Mouse (Mus musculus) lung, embryonic 14.5 days (tissue): Measurements from ENCODE around the gene Bmp5. TPM values are rescaled to one million over a fixed set of nuclear protein-coding genes. Genes with fewer than 3 reads are reported as not detected.

Experiments used
- ATAC-seq: fragments of 200-750 bp; cut with Nextera tagmentation; 2 replicates; pipeline ENCODE4 v1.8.0; 2017; ENCODE audit warnings: mild to moderate bottlenecking, moderate TSS enrichment, moderate library complexity; ENCODE audit not compliant: insufficient read depth
- DNase-seq: peaks from one replicate; pipeline ENCODE4 v3.0.0-alpha.2; 2015
- H3K27ac ChIP-seq: fragments of 300-500 bp; sonication (generic); 2 replicates; pipeline ENCODE4 v1.5.1; 2014; ENCODE audit warnings: low read depth, mild to moderate bottlenecking, moderate library complexity
- H3K27me3 ChIP-seq: fragments of 300-500 bp; sonication (generic); 2 replicates; pipeline ENCODE4 v1.6.1; 2014; ENCODE audit warnings: low read length, control low read depth; ENCODE audit not compliant: insufficient read depth
- H3K36me3 ChIP-seq: fragments of 300-500 bp; sonication (generic); 2 replicates; pipeline ENCODE4 v1.6.1; 2014; ENCODE audit warnings: control low read depth; ENCODE audit not compliant: insufficient read depth
- H3K4me1 ChIP-seq: fragments of 300-500 bp; sonication (generic); 2 replicates; pipeline ENCODE4 v1.6.1; 2014; ENCODE audit warnings: antibody characterized with exemption, control low read depth; ENCODE audit not compliant: insufficient read depth
- H3K4me2 ChIP-seq: fragments of 300-500 bp; sonication (generic); 2 replicates; pipeline ENCODE4 v1.6.1; 2014; ENCODE audit warnings: mild to moderate bottlenecking
- H3K4me3 ChIP-seq: fragments of 300-500 bp; sonication (generic); 2 replicates; pipeline ENCODE4 v1.5.1; 2014; ENCODE audit warnings: low read depth, low read length
- H3K9ac ChIP-seq: fragments of 300-500 bp; sonication (generic); 2 replicates; pipeline ENCODE4 v1.6.1; 2014
- H3K9me3 ChIP-seq: fragments of 300-500 bp; sonication (generic); 2 replicates; pipeline ENCODE4 v1.6.1; 2016; ENCODE audit warnings: low read depth, low read length, control low read depth
- CTCF ChIP-seq: IDR thresholded peaks from 2 replicates; pipeline ENCODE4 v1.5.1; 2016; ENCODE audit warnings: antibody characterized with exemption, low read depth
- WGBS: fragments of 180-500 bp; shearing (Covaris S2); extraction: QIAGEN DNeasy Blood & Tissue Kit; methylation state at CpG from one replicate; pipeline ENCODE4 v1.1.7; 2014; 5-methylcytosine and 5-hydroxymethylcytosine counted together
- polyA plus RNA-seq: library from polyadenylated mRNA; unstranded; fragments of >200 nt; fragmentation: Nextera tagmentation; extraction: Ambion mirVana; gene quantifications from 2 replicates; pipeline ENCODE4 v1.2.1, GENCODE M21; 2014

Gene Bmp5
- polyA plus RNA-seq, result 37.6 and 39.0 TPM in 2 replicates

- H3K4me3 ChIP-seq, result peak within 1 kb of the TSS; percentile 46
- H3K4me2 ChIP-seq, result peak within 1 kb of the TSS; percentile 53
- H3K9me3 ChIP-seq, result no peaks in the 10 kb centered on the region
- TF ChIP-seq CTCF, result no peak
- peak within 1 kb of the TSS; percentile 59 for H3K9ac ChIP-seq
- WGBS, result 10% methylated on average over 7 of the region's 7 CpGs
- DNase-seq (peak; percentile 92), ATAC-seq (peak; percentile 82)
- H3K27me3 ChIP-seq, result no peaks in the 10 kb centered on the region
- H3K4me1 ChIP-seq, result peaks cover 6% of the 10 kb centered on the region; the same call in 1 of the 2 replicates
- H3K36me3 ChIP-seq, result no peaks in the 10 kb centered on the region
- peak within 1 kb of the TSS; percentile 79 for H3K27ac ChIP-seq
These were observed at the start of gene Bmp5 for GRCm38 (mm10) chr9:75775129-75775845. TSS of gene Bmp5 (plus strand) at chr9:75775364.

DNA sequence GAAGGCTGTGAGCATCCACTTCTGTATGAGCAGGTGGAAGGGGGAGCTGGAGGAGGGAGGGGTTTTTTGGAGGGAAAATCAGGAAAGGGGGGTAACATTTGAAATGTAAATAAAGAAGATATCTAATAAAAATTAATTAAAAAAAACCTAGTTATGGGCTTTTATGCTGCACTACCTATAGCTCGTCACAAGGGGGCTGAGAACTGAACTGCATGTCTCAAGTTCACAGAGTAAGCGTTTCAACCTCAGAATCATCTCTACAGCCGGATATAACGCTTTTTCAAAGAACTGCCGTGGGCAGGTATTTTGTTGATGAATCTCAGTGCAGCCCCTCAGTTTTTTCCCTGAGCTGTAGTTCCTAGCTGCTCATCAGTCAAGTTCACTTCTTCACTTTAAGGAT lies 15.1 kb upstream of the Bmp5 start:
- peak; percentile 72 for DNase-seq
- no peaks in the 10 kb centered on the region for H3K27me3 ChIP-seq
- no peaks in the 10 kb centered on the region for H3K36me3 ChIP-seq
- ATAC-seq, result no peak
- no peak overlapping the region for H3K4me3 ChIP-seq
- H3K9me3 ChIP-seq, result no peaks in the 10 kb centered on the region
- 10% methylated on average over 5 of the region's 5 CpGs for WGBS
- no peak overlapping the region for H3K9ac ChIP-seq
- peak overlapping the region; percentile 15; the same call in 1 of the 2 replicates for H3K4me2 ChIP-seq
- no peaks in the 10 kb centered on the region for H3K4me1 ChIP-seq
- TF ChIP-seq CTCF, result peak; percentile 70
- H3K27ac ChIP-seq, result no peak overlapping the region

DNA sequence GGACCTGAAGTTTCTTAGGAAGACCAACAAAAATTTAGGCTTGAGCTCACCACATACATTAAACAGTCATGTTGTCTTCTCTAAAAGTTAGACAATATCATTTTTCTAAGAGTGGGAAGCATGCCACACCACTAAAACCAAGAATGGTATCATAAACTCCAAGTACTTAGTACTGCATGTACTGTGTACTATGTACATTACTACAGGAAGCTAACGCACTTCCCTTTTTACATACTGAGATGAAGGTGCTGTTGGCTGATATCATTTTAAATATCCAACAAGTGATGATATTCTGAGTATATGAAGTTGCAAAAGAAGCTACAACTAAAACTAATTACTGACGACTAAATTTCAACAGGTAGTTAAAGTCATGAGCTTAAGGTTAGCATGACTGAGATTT lies 13.6 kb upstream of the Bmp5 start:
- TF ChIP-seq CTCF, result no peak
- 87% methylated on average over 2 of the region's 2 CpGs for WGBS
- Histone ChIP-seq H3K9me3 (no peaks in the 10 kb centered on the region), H3K27me3 (no peaks in the 10 kb centered on the region), H3K36me3 (no peaks in the 10 kb centered on the region), H3K4me2 (no peak overlapping the region), H3K9ac (no peak overlapping the region), H3K4me3 (no peak overlapping the region), H3K4me1 (no peaks in the 10 kb centered on the region), H3K27ac (no peak overlapping the region)
- ATAC-seq (no peak), DNase-seq (no peak)

- Histone ChIP-seq H3K9ac (no peak overlapping the region), H3K4me1 (no peaks in the 10 kb centered on the region), H3K27ac (no peak overlapping the region), H3K4me2 (no peak overlapping the region), H3K9me3 (no peaks in the 10 kb centered on the region), H3K27me3 (no peaks in the 10 kb centered on the region), H3K36me3 (no peaks in the 10 kb centered on the region), H3K4me3 (no peak overlapping the region)
- TF ChIP-seq CTCF, result peak; percentile 72
- ATAC-seq (no peak), DNase-seq (peak; percentile 88)
- 15% methylated on average over 5 of the region's 5 CpGs for WGBS
These were observed 12.7 kb upstream of the Bmp5 start for GRCm38 (mm10) chr9:75762487-75762886.

DNA sequence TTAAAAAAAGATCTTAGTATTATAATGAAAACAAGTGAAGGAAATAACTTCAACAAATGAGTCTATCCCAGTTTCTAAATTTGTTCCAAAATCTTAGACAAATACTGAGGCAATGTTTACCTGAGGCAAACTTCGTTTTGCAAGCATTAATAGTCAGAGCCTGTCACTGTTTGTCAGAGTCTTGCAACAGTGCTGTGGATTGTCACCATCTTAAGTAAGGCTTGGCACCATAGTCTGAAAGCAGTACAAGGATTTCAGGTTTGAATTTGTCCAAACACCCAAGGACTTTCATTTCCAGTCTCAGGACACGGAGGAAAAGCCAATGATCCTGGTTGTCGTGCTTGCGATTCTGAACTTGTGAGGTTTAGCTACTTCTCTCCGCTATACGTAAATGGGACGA lies 10.4 kb upstream of the Bmp5 start:
- Histone ChIP-seq H3K9ac (no peak overlapping the region), H3K9me3 (no peaks in the 10 kb centered on the region), H3K27me3 (no peaks in the 10 kb centered on the region), H3K4me3 (no peak overlapping the region), H3K27ac (no peak overlapping the region), H3K36me3 (no peaks in the 10 kb centered on the region), H3K4me2 (no peak overlapping the region), H3K4me1 (no peaks in the 10 kb centered on the region)
- TF ChIP-seq CTCF, result no peak
- WGBS, result 68% methylated on average over 7 of the region's 7 CpGs
- ATAC-seq (no peak), DNase-seq (peak; percentile 12)

DNA sequence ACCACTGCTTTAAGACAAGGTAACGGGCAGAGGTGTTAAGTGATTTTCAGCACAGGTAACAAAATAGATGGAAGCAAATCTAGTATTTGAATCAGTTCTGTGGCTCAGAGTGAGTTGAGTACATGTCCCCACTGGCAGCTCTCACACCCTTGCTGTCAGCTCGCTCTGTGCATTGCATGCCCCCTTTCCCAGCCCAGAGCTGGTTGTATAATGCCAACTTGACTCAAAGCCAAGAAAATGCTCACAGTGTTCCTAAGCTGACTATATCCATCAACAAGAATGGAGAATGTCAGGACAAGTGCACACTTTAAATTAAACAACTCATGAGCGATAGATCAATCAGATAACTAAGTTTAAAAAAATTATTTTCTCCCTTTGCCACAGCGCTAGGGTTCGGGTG lies 8.6 kb upstream of the Bmp5 start:
- Histone ChIP-seq H3K9ac (no peak overlapping the region), H3K36me3 (no peaks in the 10 kb centered on the region), H3K4me2 (no peak overlapping the region), H3K4me3 (no peak overlapping the region), H3K27me3 (no peaks in the 10 kb centered on the region), H3K9me3 (no peaks in the 10 kb centered on the region), H3K27ac (no peak overlapping the region), H3K4me1 (no peaks in the 10 kb centered on the region)
- ATAC-seq (no peak), DNase-seq (no peak)
- TF ChIP-seq CTCF, result no peak
- WGBS, result 67% methylated on average over 5 of the region's 5 CpGs

DNA sequence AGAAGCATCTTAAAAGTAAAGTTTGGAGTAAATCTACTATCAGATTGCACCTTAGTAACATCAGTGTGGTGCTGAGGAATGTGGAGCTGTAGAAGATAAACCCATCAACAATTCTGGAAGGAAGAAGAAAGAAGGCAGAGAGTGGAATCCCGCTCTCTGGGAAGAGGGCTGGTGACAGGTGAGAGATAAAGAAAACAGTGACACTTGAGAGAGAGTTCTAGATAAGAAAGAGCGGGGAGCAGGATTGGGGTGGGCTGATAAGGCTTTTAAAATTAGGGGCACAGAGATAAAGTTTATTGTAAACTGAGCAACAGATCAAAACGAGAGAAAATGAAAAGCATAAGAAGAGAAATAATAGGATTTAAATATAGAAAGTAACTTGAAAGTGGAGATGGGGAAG lies 6.1 kb upstream of the Bmp5 start:
- no peak for TF ChIP-seq CTCF
- H3K9ac ChIP-seq, result no peak overlapping the region
- H3K9me3 ChIP-seq, result no peaks in the 10 kb centered on the region
- no peak for DNase-seq
- 33% methylated on average over 3 of the region's 3 CpGs for WGBS
- H3K27me3 ChIP-seq, result no peaks in the 10 kb centered on the region
- no peak overlapping the region for H3K4me2 ChIP-seq
- H3K4me1 ChIP-seq, result peaks cover 3% of the 10 kb centered on the region; the same call in 1 of the 2 replicates
- no peak for ATAC-seq
- no peak overlapping the region for H3K27ac ChIP-seq
- H3K4me3 ChIP-seq, result no peak overlapping the region
- no peaks in the 10 kb centered on the region for H3K36me3 ChIP-seq
